Mouse (Mus musculus) bone marrow, adult 2 months (tissue): ENCODE measurements around the gene Eapp.

ENCODE experiments used
- CTCF ChIP-seq: fragments of 200-500 bp; IDR thresholded peaks from 2 replicates; pipeline ENCODE4 v1.5.1; 2011; ENCODE audit warnings: low read length, control low read depth; ENCODE audit not compliant: control insufficient read depth, insufficient read depth
- POLR2A ChIP-seq: fragments of 200-500 bp; IDR thresholded peaks from 2 replicates; pipeline ENCODE4 v1.6.1; 2011; ENCODE audit warnings: low read depth, mild to moderate bottlenecking, control low read depth, low read length, borderline replicate concordance; ENCODE audit not compliant: control insufficient read depth

- TF ChIP-seq CTCF (no peak), POLR2A (no peak)
These were observed 20.3 kb downstream of the Eapp start for GRCm38 (mm10) chr12:54675396-54675795.
